Mouse (Mus musculus) mature B cell (primary cell): Measurements from ENCODE around the gene Sec31b.

Experiments
- in situ Hi-C: fragments of 300-500 bp; cut with MboI; formaldehyde crosslinking; loops from 2 replicates; pipeline ENCODE4 v1.14.3; 2019

Sec31b gene

GRCm38 (mm10) chr19:44535376-44535775 lies 10.3 kb downstream of the Sec31b start:
- in situ Hi-C loops = no loop called here

GRCm38 (mm10) chr19:44530018-44530417 lies 15.6 kb downstream of the Sec31b start:
- in situ Hi-C loops = no loop called here

GRCm38 (mm10) chr19:44525551-44526205 lies 20.0 kb downstream of the Sec31b start:
- in situ Hi-C loops = no loop called here

GRCm38 (mm10) chr19:44519152-44519551 lies 26.5 kb downstream of the Sec31b start:
- in situ Hi-C loops = no loop called here

- in situ Hi-C loops = no loop called here
Measured at GRCm38 (mm10) chr19:44517996-44518768, 27.5 kb downstream of the Sec31b start.

- in situ Hi-C loops = no loop called here
Measured at GRCm38 (mm10) chr19:44515769-44516168, 29.9 kb downstream of the Sec31b start.

- in situ Hi-C loops = no loop called here
Measured at GRCm38 (mm10) chr19:44514521-44515451, 30.9 kb downstream of the Sec31b start.

GRCm38 (mm10) chr19:44513921-44514482 lies 31.7 kb downstream of the Sec31b start:
- in situ Hi-C loops = no loop called here

- in situ Hi-C loops = no loop called here
Measured at GRCm38 (mm10) chr19:44513054-44513833, 32.4 kb downstream of the Sec31b start.

GRCm38 (mm10) chr19:44512601-44513000 lies 33.1 kb downstream of the Sec31b start:
- in situ Hi-C loops = no loop called here

GRCm38 (mm10) chr19:44511451-44512231 lies 34.0 kb downstream of the Sec31b start:
- in situ Hi-C loops = no loop called here

- in situ Hi-C loops = no loop called here
Measured at GRCm38 (mm10) chr19:44510534-44511175, 35.0 kb downstream of the Sec31b start.

GRCm38 (mm10) chr19:44502741-44503140 lies 42.9 kb downstream of the Sec31b start:
- in situ Hi-C loops = no loop called here

- in situ Hi-C loops = no loop called here
Measured at GRCm38 (mm10) chr19:44501925-44502324, 43.7 kb downstream of the Sec31b start.

GRCm38 (mm10) chr19:44500240-44500639 lies 45.4 kb downstream of the Sec31b start:
- in situ Hi-C loops = no loop called here

- in situ Hi-C loops = no loop called here
Measured at GRCm38 (mm10) chr19:44498936-44499335, 46.7 kb downstream of the Sec31b start.

GRCm38 (mm10) chr19:44496941-44497340 lies 48.7 kb downstream of the Sec31b start:
- in situ Hi-C loops = no loop called here

- in situ Hi-C loops = no loop called here
Measured at GRCm38 (mm10) chr19:44496511-44496910, 49.2 kb downstream of the Sec31b start.

GRCm38 (mm10) chr19:44493128-44493527 lies 52.5 kb downstream of the Sec31b start, which contains the start of gene Wnt8b:
Gene Wnt8b, plus strand, starts transcription at chr19:44493472.
- in situ Hi-C loops = no loop called here

GRCm38 (mm10) chr19:44487266-44487665 lies 58.4 kb downstream of the Sec31b start:
- in situ Hi-C loops = no loop called here
